Mouse (Mus musculus) frontal cortex, adult 2 months (tissue): ENCODE measurements at regions not wholly inside any gene's neighbourhood (a gene's known extent, or its start where the extent isn't known, plus 50 kb on each side); places are given as distances from the start of the nearest gene placed in this dataset.

ENCODE experiments used
- DNase-seq, 2 experiments: peaks; one replicate each; pipeline ENCODE4 v3.0.0; 2022; ENCODE audit warnings: low spot score in 1 of 2; ENCODE audit errors: extremely low spot score in 1 of 2

DNA sequence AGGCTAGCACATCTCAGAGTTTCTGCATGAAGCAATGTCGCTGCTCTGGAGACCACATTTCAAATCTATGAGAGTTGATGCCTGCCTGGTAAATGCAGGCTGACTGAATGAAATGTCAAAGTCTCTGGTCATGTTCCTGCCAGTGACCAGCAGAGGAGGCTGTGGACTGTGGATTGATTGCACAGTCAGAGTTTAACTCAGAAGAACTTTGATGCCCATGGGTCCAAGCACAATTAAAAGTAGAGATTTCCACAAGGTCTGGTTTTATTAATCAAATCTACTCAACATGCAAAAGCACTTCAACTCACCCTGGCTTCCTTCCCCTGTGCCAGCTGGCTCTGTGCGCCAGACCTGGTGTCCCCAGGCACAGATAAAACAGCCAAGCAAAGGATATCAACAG is 81.3 kb downstream of the Hsd17b3 start:
- DNase-seq, result no peak

DNA sequence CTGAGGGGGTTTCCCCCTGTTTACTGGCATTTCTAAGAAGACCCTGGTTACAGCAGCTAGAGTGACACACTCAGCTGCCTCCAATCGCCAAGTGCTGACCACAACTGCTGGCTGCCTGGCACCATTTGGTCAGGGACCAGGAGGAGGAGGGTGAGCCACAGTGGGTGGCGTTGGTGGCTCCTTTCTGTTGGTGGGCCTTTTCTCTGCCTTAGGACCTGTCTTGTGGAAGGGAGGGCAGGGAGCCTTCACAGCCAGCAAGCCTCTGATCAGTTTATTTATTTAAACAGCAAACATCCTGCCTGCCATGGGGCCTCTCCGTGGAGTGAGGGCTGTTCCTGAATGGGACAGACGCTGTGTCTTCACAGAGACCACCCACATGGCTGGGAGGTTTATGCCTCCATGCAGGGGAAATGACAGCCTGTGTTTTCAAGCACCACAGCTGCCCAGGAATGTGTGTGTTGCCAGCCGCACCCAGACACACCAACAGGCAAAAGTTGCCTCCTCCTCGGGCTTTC is 86.0 kb downstream of the Hsd17b3 start:
- DNase-seq, result no peak

DNA sequence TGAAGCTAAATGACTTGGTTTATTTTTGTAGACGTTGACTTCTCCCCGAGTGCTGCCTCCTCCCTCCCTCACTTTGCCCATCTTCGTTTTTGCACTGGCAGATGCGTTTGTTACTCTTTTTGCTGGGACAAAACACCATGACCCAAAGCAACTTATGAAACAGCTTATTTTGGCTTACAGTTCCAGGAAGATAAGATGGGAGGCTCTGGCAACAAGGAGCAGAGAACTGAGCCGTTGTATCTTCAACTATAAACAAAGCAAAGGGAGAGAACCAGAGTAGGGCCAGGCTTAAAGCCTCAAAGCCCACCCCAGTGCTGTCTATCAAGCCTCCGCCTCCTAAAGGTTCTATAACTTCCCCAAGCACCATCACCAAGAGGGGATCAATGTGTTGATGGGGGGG is 88.7 kb downstream of the Hsd17b3 start:
- DNase-seq, result no peak

- no peak for DNase-seq
Measured at GRCm38 (mm10) chr13:63998647-63999046, 90.4 kb downstream of the Hsd17b3 start.

DNA sequence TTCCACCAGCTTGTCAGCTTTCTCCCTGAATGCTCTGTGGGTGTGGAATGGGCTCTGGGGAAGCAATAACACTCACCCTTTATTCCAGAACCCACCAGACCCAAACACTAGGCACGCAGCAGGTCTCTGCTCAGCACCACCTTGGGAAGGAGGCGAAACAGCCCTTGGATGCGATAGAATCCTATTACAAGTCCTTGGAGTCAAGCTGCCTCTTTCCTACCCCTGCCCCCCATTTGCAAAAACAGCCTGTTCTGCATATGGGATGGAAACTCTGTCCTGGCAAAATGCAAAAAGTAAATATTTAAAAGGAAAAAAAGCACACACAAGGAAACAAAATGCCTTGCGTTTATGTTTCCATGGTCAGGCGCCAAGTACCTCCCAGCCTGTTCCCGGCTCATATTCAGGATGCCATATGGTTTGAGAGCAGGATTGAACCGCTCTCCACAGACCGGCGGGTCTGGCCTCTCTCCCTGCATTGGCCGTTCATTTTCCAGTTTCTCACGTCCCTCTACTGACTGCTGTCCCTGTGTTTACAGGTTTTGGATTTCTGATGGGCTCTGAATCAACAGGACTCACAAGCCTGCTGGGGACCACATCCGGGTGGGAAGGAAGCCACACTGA is 95.1 kb downstream of the Hsd17b3 start:
- no peak for DNase-seq

- DNase-seq, result no peak
Measured at GRCm38 (mm10) chr13:63992989-63993388, 96.0 kb downstream of the Hsd17b3 start.

DNA sequence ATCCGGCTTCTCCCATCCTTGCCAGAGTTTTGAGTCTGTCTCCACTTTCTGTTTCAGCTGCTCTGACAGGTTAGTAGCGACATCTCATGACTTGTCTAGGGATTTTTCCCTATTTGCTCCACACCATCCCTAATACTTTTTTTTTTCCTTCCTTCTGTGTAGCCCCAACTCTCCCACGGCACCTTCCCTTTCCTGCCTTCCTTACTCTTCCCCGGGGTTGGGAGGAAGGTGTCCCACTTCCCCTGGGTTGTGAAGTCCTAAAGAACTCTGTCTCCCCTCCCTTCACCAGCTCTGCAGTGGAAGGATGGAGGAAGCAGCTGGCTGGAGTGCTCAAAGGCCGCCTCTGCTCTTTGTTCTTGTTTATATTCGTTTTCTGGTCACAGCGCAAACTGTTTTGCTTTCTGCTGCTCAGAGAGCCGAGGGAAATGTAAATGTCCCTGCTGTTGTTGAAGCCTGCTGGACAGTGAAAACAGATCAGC is 98.5 kb downstream of the Hsd17b3 start:
- DNase-seq, result peak in 1 of 2 experiments; percentile 26

DNA sequence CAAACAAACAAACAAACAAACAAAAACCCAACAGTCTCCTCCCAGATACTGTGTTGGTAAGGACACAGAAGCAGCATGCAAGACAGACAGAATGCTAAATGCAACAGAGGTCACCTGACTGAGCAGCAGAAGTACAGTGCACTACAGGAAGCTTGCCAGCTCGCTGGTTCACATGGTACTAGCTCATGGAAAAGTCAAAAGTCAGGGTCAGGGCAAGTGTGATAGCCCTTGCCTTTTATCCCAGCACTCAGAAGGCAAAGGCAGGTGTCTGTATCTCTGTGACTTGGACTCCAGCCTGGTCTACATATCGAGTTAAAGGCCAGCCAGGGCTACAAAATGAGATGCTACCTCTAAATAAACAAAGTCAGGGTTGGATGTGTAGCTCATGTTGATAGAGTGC is 99.3 kb downstream of the Hsd17b3 start:
- no peak for DNase-seq

DNA sequence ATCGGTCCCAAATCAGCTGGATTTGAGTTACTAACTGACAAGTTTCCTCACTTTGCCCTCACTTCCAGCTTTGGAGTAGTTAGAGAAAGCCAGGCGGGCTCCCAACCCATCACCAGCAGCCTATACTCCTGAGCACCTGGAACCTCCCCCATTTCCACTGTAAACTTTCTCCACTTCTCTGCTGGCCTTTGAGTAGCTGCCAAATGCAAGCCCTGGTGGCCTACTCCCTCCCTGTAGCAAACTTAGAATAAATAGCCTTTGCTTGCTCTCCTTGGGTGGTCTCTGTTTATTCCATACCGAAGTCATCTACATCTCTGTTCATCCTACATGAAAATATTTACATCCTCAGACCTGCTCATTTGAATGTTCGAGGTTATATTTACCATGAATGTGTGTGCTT is 100.8 kb downstream of the Hsd17b3 start:
- DNase-seq, result no peak

- no peak for DNase-seq
Measured at GRCm38 (mm10) chr13:63986681-63987080, 102.3 kb downstream of the Hsd17b3 start.

GRCm38 (mm10) chr13:63985590-63985989 is 103.4 kb downstream of the Hsd17b3 start:
- no peak for DNase-seq

DNA sequence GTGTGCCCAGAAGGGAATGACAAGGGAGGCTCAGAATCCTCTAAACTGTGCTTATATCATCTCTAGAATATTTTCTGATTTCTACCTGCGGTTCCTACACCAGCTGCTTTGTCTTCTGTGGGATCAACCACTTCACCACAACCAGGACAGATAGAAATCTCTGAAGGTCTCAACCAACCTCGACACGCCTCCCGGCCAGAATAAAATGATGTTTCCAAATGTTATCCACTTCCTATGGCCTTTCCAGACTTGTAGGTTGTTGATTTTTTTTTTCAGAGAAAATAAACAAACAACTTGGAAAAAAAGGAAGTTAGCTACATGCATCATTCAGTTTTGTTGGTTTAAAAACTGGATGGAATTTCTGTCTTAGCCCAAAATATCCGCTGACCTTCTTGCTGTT is 103.9 kb downstream of the Hsd17b3 start:
- DNase-seq, result no peak

DNA sequence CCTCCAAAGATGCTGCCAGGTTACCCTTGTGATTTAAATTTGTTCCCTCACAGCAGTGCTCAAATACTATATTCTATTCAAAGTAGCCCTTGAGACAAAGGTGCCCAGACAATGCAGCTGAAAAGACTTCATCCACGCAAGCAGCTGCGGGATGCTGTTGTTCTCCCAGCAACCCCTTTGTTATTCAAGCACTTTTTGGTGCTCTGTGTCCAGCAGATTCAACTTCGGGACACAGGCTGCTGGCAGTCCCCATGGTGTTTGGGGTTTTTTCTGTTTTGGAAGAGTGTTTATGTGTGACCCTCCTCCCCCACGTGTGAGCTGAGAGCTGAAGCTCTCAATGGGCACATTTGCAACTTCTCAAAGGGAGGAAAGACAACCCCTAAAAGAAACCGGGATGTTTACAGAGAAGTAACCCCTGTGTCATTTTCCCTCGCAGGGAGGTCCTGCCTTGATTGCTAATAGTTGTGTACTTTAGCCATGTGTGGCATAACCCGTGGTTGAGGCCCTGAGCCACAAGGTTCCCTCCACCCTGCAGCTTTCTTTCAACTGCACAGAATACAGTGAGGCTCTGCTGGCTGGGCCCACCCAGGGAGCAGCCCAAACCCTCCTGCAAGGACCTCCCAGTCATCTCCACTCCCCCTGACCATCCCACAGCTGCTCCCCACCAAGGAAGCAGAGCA is 108.9 kb downstream of the Hsd17b3 start:
- no peak for DNase-seq

GRCm38 (mm10) chr13:63979581-63979980 is 109.4 kb downstream of the Hsd17b3 start:
- no peak for DNase-seq

DNA sequence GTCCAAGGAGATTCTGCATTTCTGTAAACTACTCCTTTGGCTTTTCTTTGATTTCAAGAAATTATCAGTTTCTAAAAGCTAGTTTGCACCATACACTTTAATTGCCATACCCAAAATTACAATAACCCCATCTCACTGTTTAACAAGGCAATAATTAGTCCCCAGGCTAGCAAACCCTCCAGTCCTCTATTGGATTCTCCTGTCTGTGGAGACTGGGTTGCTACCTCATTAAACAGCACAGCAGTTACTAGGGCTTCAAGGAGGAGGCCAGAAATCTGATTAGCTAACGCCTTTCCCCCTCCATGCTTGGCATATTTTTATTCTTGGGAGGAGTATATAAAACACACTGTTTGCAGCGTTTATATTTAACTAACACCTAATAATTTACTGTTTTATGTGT is 119.1 kb downstream of the Hsd17b3 start:
- no peak for DNase-seq

- no peak for DNase-seq
Measured at GRCm38 (mm10) chr13:63968623-63969022, 120.4 kb downstream of the Hsd17b3 start.

GRCm38 (mm10) chr13:63957098-63957497 is 131.9 kb downstream of the Hsd17b3 start:
- DNase-seq, result no peak

DNA sequence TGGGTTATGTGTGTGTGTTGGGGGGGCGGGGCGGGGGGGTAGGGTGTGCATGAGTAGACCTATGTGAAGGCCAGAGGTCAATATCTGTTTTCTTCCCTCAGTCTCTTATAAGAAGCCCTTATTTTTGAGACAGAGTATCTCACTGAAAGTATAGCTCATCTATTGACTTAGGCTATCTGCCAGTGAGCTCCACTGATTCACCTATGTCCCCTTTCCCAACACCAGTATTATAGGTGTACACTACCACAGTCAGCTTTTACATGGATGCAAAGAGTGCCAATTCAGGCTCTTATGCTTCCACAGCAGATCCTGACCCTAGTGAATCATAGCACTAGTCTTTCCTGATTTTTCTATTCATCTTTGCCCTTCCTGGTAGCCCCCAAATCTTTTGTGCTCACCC is 134.7 kb downstream of the Hsd17b3 start:
- DNase-seq, result no peak

DNA sequence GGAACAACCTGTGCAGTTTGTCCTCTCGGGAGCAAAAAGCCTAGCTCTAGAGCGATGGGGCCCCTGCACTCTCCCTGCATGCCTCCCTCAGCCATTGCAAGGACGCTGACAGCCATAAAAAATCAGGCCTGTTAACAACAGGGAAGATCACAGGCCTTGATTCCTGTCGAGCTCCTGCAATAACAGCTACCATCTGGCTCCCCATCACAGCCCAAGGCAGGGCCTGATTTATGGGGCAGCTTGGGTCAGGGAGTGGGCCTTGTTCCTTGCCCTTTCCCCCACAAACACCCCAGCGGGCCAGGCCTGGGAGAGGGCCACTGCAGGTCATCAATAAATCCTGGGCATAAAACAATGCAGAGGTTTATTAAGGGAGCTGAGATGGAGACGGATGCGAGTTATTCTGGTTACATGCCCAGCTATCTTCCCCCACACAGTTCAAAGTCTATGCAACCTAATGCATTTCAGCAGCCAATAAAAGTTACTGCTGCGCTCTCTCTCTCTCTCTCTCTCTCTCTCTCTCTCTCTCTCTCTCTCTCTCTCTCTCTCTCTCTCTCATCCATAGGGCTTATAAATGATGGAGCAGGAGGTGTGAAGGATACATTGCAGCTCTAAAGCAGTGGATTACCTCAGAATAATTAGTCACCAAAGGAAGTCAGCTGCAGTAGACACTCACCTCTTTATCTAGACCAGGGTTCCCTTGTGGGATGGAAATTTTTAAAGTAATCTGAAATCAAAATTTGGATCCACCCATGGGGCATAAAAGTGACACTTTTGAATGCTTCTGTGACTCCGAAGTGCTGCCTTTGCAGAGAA is 136.9 kb downstream of the Hsd17b3 start:
- no peak for DNase-seq

GRCm38 (mm10) chr13:63951136-63951535 is 136.1 kb downstream of the Ercc6l2 start:
- no peak for DNase-seq
